10 mouse cellular contexts compared by ENCODE assay signal in genomic region chr10:20891426-20891825, GRCm38 (mm10).
"Had no signal": no experiment of that assay in that cellular context is flagged by ENCODE, and none has a peak within 500 bp of the region (broad histone marks: within the 10 kb centered on the region; RNA-seq: fewer than 3 reads in every experiment).

No protein-coding gene starts in this region.

- DNase-seq: lung, adult 18-20 months; lung, embryonic 14.5 days; lung, postnatal 10 days; lung, postnatal 4 days; midbrain, embryonic 14.5 days; right cerebral cortex, postnatal 14 days; spleen, adult 18-20 months; thymus, adult 18-20 months; thymus, postnatal 14 days; thymus, postnatal 36 days had no signal
